Mouse (Mus musculus): ENCODE measurements around the gene Rgma. TPM values are rescaled to one million over a fixed set of nuclear protein-coding genes. Genes with fewer than 3 reads are reported as not detected.

Rgma gene
- polyA plus RNA-seq (2014; fragmentation: Nextera tagmentation; extraction: Ambion mirVana): 2.8 and 3.0 TPM in 2 replicates

DNA sequence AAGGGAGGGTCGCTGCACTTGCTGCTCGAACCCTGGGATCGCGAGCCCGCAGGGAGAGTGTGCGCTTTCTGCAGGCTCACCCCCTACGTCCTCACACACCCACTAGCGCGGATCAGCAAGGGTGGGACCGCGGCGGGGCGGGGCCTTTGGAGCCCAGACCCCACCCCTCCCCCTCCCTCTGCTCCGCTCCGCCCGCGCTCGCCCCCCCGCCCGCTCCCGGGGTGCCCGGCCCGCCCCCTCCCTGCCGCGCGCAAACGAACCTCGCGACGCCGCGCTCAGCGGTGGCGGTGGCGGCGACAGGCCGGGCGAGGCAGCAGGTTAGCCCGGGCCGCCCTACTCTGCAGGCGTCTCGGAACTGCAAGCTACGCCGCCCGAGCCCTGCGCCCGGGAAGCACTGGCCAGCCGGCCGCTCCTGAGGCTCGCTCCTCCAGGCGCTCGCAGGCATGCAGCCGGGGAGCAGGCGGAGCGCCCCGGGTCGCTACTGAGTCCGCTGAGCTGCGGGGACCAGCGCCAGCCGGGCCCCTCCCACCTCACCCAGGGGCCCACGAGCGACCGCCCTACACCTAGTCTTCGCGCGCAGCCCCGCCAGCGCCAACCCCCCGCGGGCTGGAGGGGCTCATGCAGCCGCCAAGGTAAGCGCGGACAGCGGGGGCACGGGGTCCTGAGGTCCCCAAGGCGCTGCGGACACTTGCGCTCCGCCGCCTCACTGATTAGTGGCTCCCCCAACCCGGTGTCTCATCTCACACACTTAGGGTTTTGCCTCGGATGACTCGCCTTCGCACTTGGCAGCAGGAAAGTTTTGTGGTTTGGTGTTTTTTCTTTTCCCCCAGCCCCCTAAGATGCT is at the start of gene Rgma:
Rgma (plus strand) TSS at position 253 of the 844 bp plus-strand sequence.
- H3K27me3 ChIP-seq (replicated peaks; ENCODE audit: control insufficient read depth, insufficient read depth, low read length): peaks cover 85% of the 10 kb centered on the region
- peak within 1 kb of the TSS; percentile 79 for H3K4me2 ChIP-seq
- H3K9me3 ChIP-seq (ENCODE audit: control insufficient read depth, low read length): no peaks in the 10 kb centered on the region
- H3K36me3 ChIP-seq (ENCODE audit: control insufficient read depth, insufficient read depth, low read length): no peaks in the 10 kb centered on the region
- H3K4me3 ChIP-seq (ENCODE audit: low read depth, low read length): peak within 1 kb of the TSS; percentile 55
- peak; percentile 43 for DNase-seq (ENCODE audit: low spot score)
- peaks cover 5% of the 10 kb centered on the region; the same call in 1 of the 2 replicates for H3K4me1 ChIP-seq (replicated peaks; ENCODE audit: control insufficient read depth, insufficient read depth, low read length)
- H3K27ac ChIP-seq (ENCODE audit: low read depth, low read length): no peak within 1 kb of the TSS
- WGBS: under 1% methylated on average over 67 of the region's 85 CpGs
- H3K9ac ChIP-seq (ENCODE audit: low read depth, low read length): no peak within 1 kb of the TSS
- ATAC-seq (replicated peaks; ENCODE audit: low FRiP score): peak; percentile 72

- DNase-seq (ENCODE audit: low spot score): no peak
- Histone ChIP-seq H3K4me1 (replicated peaks; ENCODE audit: control insufficient read depth, insufficient read depth, low read length) (no peaks in the 10 kb centered on the region), H3K9ac (ENCODE audit: low read depth, low read length) (no peak overlapping the region), H3K4me2 (no peak overlapping the region), H3K27me3 (replicated peaks; ENCODE audit: control insufficient read depth, insufficient read depth, low read length) (no peaks in the 10 kb centered on the region), H3K4me3 (ENCODE audit: low read depth, low read length) (no peak overlapping the region), H3K9me3 (ENCODE audit: control insufficient read depth, low read length) (no peaks in the 10 kb centered on the region), H3K36me3 (ENCODE audit: control insufficient read depth, insufficient read depth, low read length) (no peaks in the 10 kb centered on the region), H3K27ac (ENCODE audit: low read depth, low read length) (no peak overlapping the region)
- ATAC-seq (replicated peaks; ENCODE audit: low FRiP score): no peak
- 89% methylated on average over 14 of the region's 14 CpGs for WGBS
Observed at GRCm38 (mm10) chr7:73326236-73326635, 49.1 kb upstream of the Rgma start.

DNA sequence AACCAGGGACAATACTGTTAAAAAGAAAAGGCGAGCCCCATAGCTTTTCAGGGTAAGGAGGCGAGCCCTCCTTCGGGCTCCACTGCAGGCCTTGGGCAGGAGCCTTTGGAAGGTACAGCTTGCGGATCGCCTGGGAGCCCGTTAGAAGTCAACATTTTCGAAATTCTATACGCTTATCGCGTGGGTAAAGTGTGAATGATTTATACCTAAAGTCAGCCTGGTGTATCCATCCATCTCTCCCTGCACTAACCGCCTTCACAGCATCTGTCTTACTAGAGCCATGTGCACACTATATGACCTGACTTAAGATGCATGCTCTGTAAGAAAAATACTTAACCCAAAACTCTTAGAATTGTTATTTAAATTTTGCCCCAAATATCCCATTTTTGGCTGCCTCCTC is 48.6 kb upstream of the Rgma start:
- no peaks in the 10 kb centered on the region for H3K36me3 ChIP-seq (ENCODE audit: control insufficient read depth, insufficient read depth, low read length)
- no peaks in the 10 kb centered on the region for H3K4me1 ChIP-seq (replicated peaks; ENCODE audit: control insufficient read depth, insufficient read depth, low read length)
- H3K9ac ChIP-seq (ENCODE audit: low read depth, low read length): no peak overlapping the region
- H3K4me3 ChIP-seq (ENCODE audit: low read depth, low read length): no peak overlapping the region
- no peak overlapping the region for H3K4me2 ChIP-seq
- DNase-seq (ENCODE audit: low spot score) (no peak), ATAC-seq (replicated peaks; ENCODE audit: low FRiP score) (no peak)
- no peak overlapping the region for H3K27ac ChIP-seq (ENCODE audit: low read depth, low read length)
- H3K9me3 ChIP-seq (ENCODE audit: control insufficient read depth, low read length): no peaks in the 10 kb centered on the region
- no peaks in the 10 kb centered on the region for H3K27me3 ChIP-seq (replicated peaks; ENCODE audit: control insufficient read depth, insufficient read depth, low read length)
- WGBS: 81% methylated on average over 11 of the region's 11 CpGs

- Histone ChIP-seq H3K4me3 (ENCODE audit: low read depth, low read length) (no peak overlapping the region), H3K27me3 (replicated peaks; ENCODE audit: control insufficient read depth, insufficient read depth, low read length) (no peaks in the 10 kb centered on the region), H3K9me3 (ENCODE audit: control insufficient read depth, low read length) (no peaks in the 10 kb centered on the region), H3K4me1 (replicated peaks; ENCODE audit: control insufficient read depth, insufficient read depth, low read length) (no peaks in the 10 kb centered on the region), H3K9ac (ENCODE audit: low read depth, low read length) (no peak overlapping the region), H3K4me2 (no peak overlapping the region), H3K36me3 (ENCODE audit: control insufficient read depth, insufficient read depth, low read length) (no peaks in the 10 kb centered on the region), H3K27ac (ENCODE audit: low read depth, low read length) (no peak overlapping the region)
- 63% methylated on average over 8 of the region's 8 CpGs for WGBS
- no peak for ATAC-seq (replicated peaks; ENCODE audit: low FRiP score)
- no peak for DNase-seq (ENCODE audit: low spot score)
Observed at GRCm38 (mm10) chr7:73327193-73327592, 48.1 kb upstream of the Rgma start.

- H3K36me3 ChIP-seq (ENCODE audit: control insufficient read depth, insufficient read depth, low read length): no peaks in the 10 kb centered on the region
- DNase-seq (ENCODE audit: low spot score) (no peak), ATAC-seq (replicated peaks; ENCODE audit: low FRiP score) (no peak)
- H3K4me1 ChIP-seq (replicated peaks; ENCODE audit: control insufficient read depth, insufficient read depth, low read length): no peaks in the 10 kb centered on the region
- H3K4me3 ChIP-seq (ENCODE audit: low read depth, low read length): no peak overlapping the region
- H3K9me3 ChIP-seq (ENCODE audit: control insufficient read depth, low read length): no peaks in the 10 kb centered on the region
- H3K27me3 ChIP-seq (replicated peaks; ENCODE audit: control insufficient read depth, insufficient read depth, low read length): no peaks in the 10 kb centered on the region
- H3K4me2 ChIP-seq: no peak overlapping the region
- WGBS: 80% methylated on average over 5 of the region's 5 CpGs
- no peak overlapping the region for H3K27ac ChIP-seq (ENCODE audit: low read depth, low read length)
- H3K9ac ChIP-seq (ENCODE audit: low read depth, low read length): no peak overlapping the region
Observed at GRCm38 (mm10) chr7:73327652-73328051, 47.7 kb upstream of the Rgma start.

GRCm38 (mm10) chr7:73328653-73329207 is 46.6 kb upstream of the Rgma start:
- Histone ChIP-seq H3K9me3 (ENCODE audit: control insufficient read depth, low read length) (no peaks in the 10 kb centered on the region), H3K4me2 (no peak overlapping the region), H3K36me3 (ENCODE audit: control insufficient read depth, insufficient read depth, low read length) (no peaks in the 10 kb centered on the region), H3K9ac (ENCODE audit: low read depth, low read length) (no peak overlapping the region), H3K27me3 (replicated peaks; ENCODE audit: control insufficient read depth, insufficient read depth, low read length) (no peaks in the 10 kb centered on the region), H3K4me3 (ENCODE audit: low read depth, low read length) (no peak overlapping the region), H3K4me1 (replicated peaks; ENCODE audit: control insufficient read depth, insufficient read depth, low read length) (no peaks in the 10 kb centered on the region), H3K27ac (ENCODE audit: low read depth, low read length) (no peak overlapping the region)
- WGBS: 59% methylated on average over 5 of the region's 5 CpGs
- DNase-seq (ENCODE audit: low spot score) (no peak), ATAC-seq (replicated peaks; ENCODE audit: low FRiP score) (no peak)

- Histone ChIP-seq H3K4me2 (no peak overlapping the region), H3K9ac (ENCODE audit: low read depth, low read length) (no peak overlapping the region), H3K4me3 (ENCODE audit: low read depth, low read length) (no peak overlapping the region), H3K36me3 (ENCODE audit: control insufficient read depth, insufficient read depth, low read length) (no peaks in the 10 kb centered on the region), H3K27ac (ENCODE audit: low read depth, low read length) (no peak overlapping the region), H3K4me1 (replicated peaks; ENCODE audit: control insufficient read depth, insufficient read depth, low read length) (no peaks in the 10 kb centered on the region), H3K27me3 (replicated peaks; ENCODE audit: control insufficient read depth, insufficient read depth, low read length) (no peaks in the 10 kb centered on the region), H3K9me3 (ENCODE audit: control insufficient read depth, low read length) (no peaks in the 10 kb centered on the region)
- DNase-seq (ENCODE audit: low spot score): no peak
- 87% methylated on average over 12 of the region's 12 CpGs for WGBS
- no peak for ATAC-seq (replicated peaks; ENCODE audit: low FRiP score)
Observed at GRCm38 (mm10) chr7:73330754-73331153, 44.6 kb upstream of the Rgma start.

GRCm38 (mm10) chr7:73331645-73332044 is 43.7 kb upstream of the Rgma start:
- H3K4me3 ChIP-seq (ENCODE audit: low read depth, low read length): no peak overlapping the region
- 70% methylated on average over 7 of the region's 7 CpGs for WGBS
- no peak for ATAC-seq (replicated peaks; ENCODE audit: low FRiP score)

More at GRCm38 (mm10) chr7:73331645-73332044, 43.7 kb upstream of the Rgma start:
- Histone ChIP-seq H3K36me3 (ENCODE audit: control insufficient read depth, insufficient read depth, low read length) (no peaks in the 10 kb centered on the region), H3K9me3 (ENCODE audit: control insufficient read depth, low read length) (no peaks in the 10 kb centered on the region), H3K27ac (ENCODE audit: low read depth, low read length) (no peak overlapping the region), H3K27me3 (replicated peaks; ENCODE audit: control insufficient read depth, insufficient read depth, low read length) (no peaks in the 10 kb centered on the region), H3K4me2 (no peak overlapping the region), H3K9ac (ENCODE audit: low read depth, low read length) (no peak overlapping the region), H3K4me1 (replicated peaks; ENCODE audit: control insufficient read depth, insufficient read depth, low read length) (no peaks in the 10 kb centered on the region)
- no peak for DNase-seq (ENCODE audit: low spot score)
